Comparison of ENCODE assay signal across 11 mouse cellular contexts in genomic region chrX:160054643-160055042, GRCm38 (mm10).
"Had no signal": no experiment of that assay in that cellular context is flagged by ENCODE, and none has a peak within 500 bp of the region (broad histone marks: within the 10 kb centered on the region; RNA-seq: fewer than 3 reads in every experiment).

No protein-coding gene starts in this region.

- H3K9ac ChIP-seq: limb, embryonic 12.5 days; liver, embryonic 13.5 days; midbrain, embryonic 13.5 days had no signal

- H3K4me2 ChIP-seq: limb, embryonic 12.5 days; liver, embryonic 13.5 days; midbrain, embryonic 13.5 days had no signal

- DNase-seq: layer of hippocampus, adult 9-11 months; layer of hippocampus, postnatal 36 days; liver; liver, embryonic 13.5 days; lung, adult 18-20 months; right cerebral cortex, postnatal 25 days; thymus, postnatal 4 days had no signal

- H3K27me3 ChIP-seq: liver, embryonic 13.5 days had no signal

- H3K4me3 ChIP-seq: limb, embryonic 12.5 days; liver, embryonic 13.5 days; midbrain, embryonic 13.5 days had no signal

- H3K36me3 ChIP-seq: limb, embryonic 12.5 days; liver, embryonic 13.5 days; midbrain, embryonic 13.5 days had no signal

- H3K9me3 ChIP-seq: limb, embryonic 12.5 days; liver, embryonic 13.5 days; midbrain, embryonic 13.5 days had no signal

- ATAC-seq: inflammation-experienced regulatory T-cells, adult 6 months; intestine, postnatal 0 days; midbrain, embryonic 13.5 days had no signal

- H3K27ac ChIP-seq: limb, embryonic 12.5 days; liver, embryonic 13.5 days; midbrain, embryonic 13.5 days had no signal

- H3K4me1 ChIP-seq: limb, embryonic 12.5 days; liver, embryonic 13.5 days; midbrain, embryonic 13.5 days had no signal
